Mouse (Mus musculus) spleen, adult 2 months (tissue): Measurements from ENCODE around the gene Pphln1.

Experiments
- CTCF ChIP-seq: fragments of 200-500 bp; IDR thresholded peaks from 2 replicates; pipeline ENCODE4 v1.5.1; 2011; ENCODE audit warnings: mild to moderate bottlenecking, inconsistent platforms; ENCODE audit not compliant: insufficient read depth, insufficient read length, insufficient replicate concordance; ENCODE audit errors: extremely low read depth
- POLR2A ChIP-seq: fragments of 200-500 bp; IDR thresholded peaks from 2 replicates; pipeline ENCODE4 v1.6.1; 2011; ENCODE audit warnings: low read depth, low read length, inconsistent platforms

DNA sequence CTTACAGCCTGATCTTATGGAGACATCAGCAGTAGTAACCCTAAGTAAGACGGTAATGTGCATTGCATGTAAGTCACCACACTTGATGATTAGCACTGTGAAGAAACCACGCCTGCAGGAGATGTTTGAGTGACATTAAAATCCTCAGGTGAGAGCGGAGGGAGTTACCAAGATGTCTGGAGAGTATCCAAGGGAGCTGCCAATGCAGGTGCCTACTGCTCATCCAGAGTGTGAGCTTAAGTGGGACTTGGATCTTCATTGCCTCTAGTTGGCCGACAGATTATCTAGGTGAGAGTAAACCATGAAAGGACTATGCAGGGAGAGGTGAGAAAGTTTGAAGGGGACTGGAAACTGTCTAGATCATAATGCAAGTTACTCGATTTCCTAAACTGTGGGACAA, 8.3 kb downstream of the Pphln1 start:
- TF ChIP-seq CTCF (no peak), POLR2A (no peak)
